Mouse (Mus musculus) forebrain, embryonic 11.5 days (tissue): Measurements from ENCODE around the gene Hist2h2aa1. TPM values are rescaled to one million over a fixed set of nuclear protein-coding genes. Genes with fewer than 3 reads are reported as not detected.
"Not testable (repeated sequence)": the region's sequence is repeated elsewhere in the genome, so short reads cannot be mapped to it uniquely, and the experiment has no call there.

Experiments
- ATAC-seq: fragments of 200-750 bp; cut with Nextera tagmentation; replicated peaks from 2 replicates; pipeline ENCODE4 v1.8.0; 2017; ENCODE audit warnings: moderate TSS enrichment; ENCODE audit not compliant: low FRiP score
- DNase-seq: peaks from one replicate; pipeline ENCODE4 v3.0.0-alpha.2; 2017; ENCODE audit warnings: low spot score
- H3K27ac ChIP-seq: fragments of 300-500 bp; sonication (generic); 2 replicates; pipeline ENCODE4 v1.5.1; 2014; ENCODE audit warnings: low read depth, low read length
- H3K27me3 ChIP-seq: fragments of 300-500 bp; sonication (generic); 2 replicates; pipeline ENCODE4 v1.6.1; 2014; ENCODE audit warnings: mild to moderate bottlenecking, low read length, mixed read lengths; ENCODE audit not compliant: control insufficient read depth, insufficient read depth
- H3K36me3 ChIP-seq: fragments of 300-500 bp; sonication (generic); 2 replicates; pipeline ENCODE4 v1.6.1; 2014; ENCODE audit warnings: mild to moderate bottlenecking, low read length, moderate library complexity, mixed read lengths; ENCODE audit not compliant: control insufficient read depth, insufficient read depth
- H3K4me1 ChIP-seq: fragments of 300-500 bp; sonication (generic); replicated peaks from 2 replicates; pipeline ENCODE4 v1.6.1; 2014; ENCODE audit warnings: low read length, mixed read lengths; ENCODE audit not compliant: control insufficient read depth, insufficient read depth
- H3K4me2 ChIP-seq: fragments of 300-500 bp; sonication (generic); 2 replicates; pipeline ENCODE4 v1.6.1; 2014; ENCODE audit warnings: low read depth, mild to moderate bottlenecking, low read length, moderate library complexity, mixed read lengths; ENCODE audit not compliant: severe bottlenecking
- H3K4me3 ChIP-seq: fragments of 300-500 bp; sonication (generic); 2 replicates; pipeline ENCODE4 v1.5.1; 2014; ENCODE audit warnings: low read depth, low read length
- H3K9ac ChIP-seq: fragments of 300-500 bp; sonication (generic); 2 replicates; pipeline ENCODE4 v1.6.1; 2014; ENCODE audit warnings: low read length
- H3K9me3 ChIP-seq: fragments of 300-500 bp; sonication (generic); 2 replicates; pipeline ENCODE4 v1.6.1; 2016; ENCODE audit warnings: low read length, mixed read lengths; ENCODE audit not compliant: control insufficient read depth
- WGBS: fragments of 180-500 bp; shearing (Covaris S2); extraction: QIAGEN DNeasy Blood & Tissue Kit; methylation state at CpG from one replicate; pipeline ENCODE4 v1.1.7; 2014; 5-methylcytosine and 5-hydroxymethylcytosine counted together
- polyA plus RNA-seq: library from polyadenylated mRNA; unstranded; fragments of >200 nt; fragmentation: Nextera tagmentation; extraction: Ambion mirVana; gene quantifications from 2 replicates; pipeline ENCODE4 v1.2.1, GENCODE M21; 2014

Gene Hist2h2aa1
- polyA plus RNA-seq, 1 experiment from 2014 or later = 18.7 TPM

- WGBS = 0% methylated on average over 10 of the region's 21 CpGs
- H3K4me1 ChIP-seq, H3K27me3 ChIP-seq, ATAC-seq, DNase-seq, H3K9me3 ChIP-seq, H3K36me3 ChIP-seq: not testable (repeated sequence)
- Histone ChIP-seq H3K27ac (0 out of 2 replicates have a peak overlapping the region, but pooled peaks have one; percentile 46), H3K4me2 (0 out of 2 replicates have a peak overlapping the region, but pooled peaks have one; percentile 21), H3K4me3 (peak overlapping the region; percentile 21; the same call in 1 of the 2 replicates), H3K9ac (peak overlapping the region; percentile 43; the same call in 1 of the 2 replicates)
Measured at GRCm38 (mm10) chr3:96246018-96246417, 721 bp downstream of the Hist2h2aa1 start.

- peak within 1 kb of the TSS; percentile 53 for H3K4me2 ChIP-seq
- 0% methylated on average over 2 of the region's 47 CpGs for WGBS
Measured at GRCm38 (mm10) chr3:96246427-96246856, 1.1 kb downstream of the Hist2h2aa1 start, which contains the start of gene Hist2h3c1. Hist2h3c1 (plus strand) TSS chr3:96246685.

GRCm38 (mm10) chr3:96247356-96248140, 2.3 kb downstream of the Hist2h2aa1 start:
- no peak for ATAC-seq
- Histone ChIP-seq H3K27ac (peak overlapping the region; percentile 91), H3K36me3 (no peaks in the 10 kb centered on the region), H3K9me3 (no peaks in the 10 kb centered on the region), H3K9ac (peak overlapping the region; percentile 67), H3K4me1 (peaks cover 4% of the 10 kb centered on the region; the same call in 1 of the 2 replicates), H3K4me3 (peak overlapping the region; percentile 44), H3K4me2 (peak overlapping the region; percentile 53), H3K27me3 (no peaks in the 10 kb centered on the region; the same call in 1 of the 2 replicates)
- DNase-seq = no peak
- 2% methylated on average over 11 of the region's 11 CpGs for WGBS

More at GRCm38 (mm10) chr3:96246427-96246856, 1.1 kb downstream of the Hist2h2aa1 start, which contains the start of gene Hist2h3c1:
- not testable (repeated sequence) for DNase-seq, H3K27me3 ChIP-seq, H3K36me3 ChIP-seq, H3K4me1 ChIP-seq, H3K9me3 ChIP-seq
- Histone ChIP-seq H3K9ac (peak within 1 kb of the TSS; percentile 67), H3K27ac (peak within 1 kb of the TSS; percentile 91), H3K4me3 (peak within 1 kb of the TSS; percentile 44)
- ATAC-seq = peak; percentile 94

- H3K36me3 ChIP-seq = no peaks in the 10 kb centered on the region
- DNase-seq (no peak), ATAC-seq (no peak)
- H3K4me3 ChIP-seq = peak overlapping the region; percentile 44
- H3K9me3 ChIP-seq = no peaks in the 10 kb centered on the region
- H3K4me2 ChIP-seq = peak overlapping the region; percentile 53
- H3K27me3 ChIP-seq = no peaks in the 10 kb centered on the region; the same call in 1 of the 2 replicates
- H3K27ac ChIP-seq = peak overlapping the region; percentile 91
- WGBS = 57% methylated on average over 6 of the region's 6 CpGs
- H3K9ac ChIP-seq = peak overlapping the region; percentile 24
- H3K4me1 ChIP-seq = peaks cover 4% of the 10 kb centered on the region; the same call in 1 of the 2 replicates
Measured at GRCm38 (mm10) chr3:96248141-96249033, 3.1 kb downstream of the Hist2h2aa1 start.

GRCm38 (mm10) chr3:96249034-96249345, 3.7 kb downstream of the Hist2h2aa1 start:
- 61% methylated on average over 4 of the region's 4 CpGs for WGBS
- no peak for DNase-seq
- Histone ChIP-seq H3K9ac (no peak overlapping the region; the same call in 1 of the 2 replicates), H3K4me3 (no peak overlapping the region), H3K27me3 (no peaks in the 10 kb centered on the region; the same call in 1 of the 2 replicates), H3K27ac (peak overlapping the region; percentile 31; the same call in 1 of the 2 replicates), H3K36me3 (no peaks in the 10 kb centered on the region), H3K4me2 (no peak overlapping the region), H3K9me3 (no peaks in the 10 kb centered on the region), H3K4me1 (peaks cover 4% of the 10 kb centered on the region; the same call in 1 of the 2 replicates)
- no peak for ATAC-seq

- WGBS = 69% methylated on average over 3 of the region's 3 CpGs
Measured at GRCm38 (mm10) chr3:96250890-96251289, 5.6 kb downstream of the Hist2h2aa1 start.

GRCm38 (mm10) chr3:96251787-96252186, 6.5 kb downstream of the Hist2h2aa1 start:
- H3K9ac ChIP-seq = no peak overlapping the region
- ATAC-seq (no peak), DNase-seq (no peak)
- H3K4me2 ChIP-seq = no peak overlapping the region
- H3K27me3 ChIP-seq = no peaks in the 10 kb centered on the region; the same call in 1 of the 2 replicates
- no peaks in the 10 kb centered on the region for H3K36me3 ChIP-seq
- WGBS = 89% methylated on average over 3 of the region's 3 CpGs
- H3K9me3 ChIP-seq = no peaks in the 10 kb centered on the region
- H3K4me3 ChIP-seq = no peak overlapping the region
- H3K27ac ChIP-seq = no peak overlapping the region
- H3K4me1 ChIP-seq = no peaks in the 10 kb centered on the region; the same call in 1 of the 2 replicates

More at GRCm38 (mm10) chr3:96250890-96251289, 5.6 kb downstream of the Hist2h2aa1 start:
- Histone ChIP-seq H3K27me3 (no peaks in the 10 kb centered on the region; the same call in 1 of the 2 replicates), H3K36me3 (no peaks in the 10 kb centered on the region), H3K4me1 (no peaks in the 10 kb centered on the region; the same call in 1 of the 2 replicates), H3K9me3 (no peaks in the 10 kb centered on the region), H3K9ac (no peak overlapping the region), H3K27ac (no peak overlapping the region), H3K4me3 (no peak overlapping the region), H3K4me2 (no peak overlapping the region)
- DNase-seq (no peak), ATAC-seq (no peak)

GRCm38 (mm10) chr3:96254683-96255355, 9.5 kb downstream of the Hist2h2aa1 start:
- 64% methylated on average over 10 of the region's 10 CpGs for WGBS
- ATAC-seq (no peak), DNase-seq (peak; percentile 60)
- no peak overlapping the region for H3K4me2 ChIP-seq
- no peaks in the 10 kb centered on the region for H3K27me3 ChIP-seq
- H3K4me1 ChIP-seq = no peaks in the 10 kb centered on the region
- no peaks in the 10 kb centered on the region for H3K36me3 ChIP-seq
- no peak overlapping the region for H3K4me3 ChIP-seq
- H3K27ac ChIP-seq = no peak overlapping the region
- no peak overlapping the region for H3K9ac ChIP-seq
- H3K9me3 ChIP-seq = no peaks in the 10 kb centered on the region
